Mouse (Mus musculus): ENCODE results near the gene Bmp8a. TPM values are rescaled to one million over a fixed set of nuclear protein-coding genes. Genes with fewer than 3 reads are reported as not detected.
A peak's percentile ranks its signal among the peaks of the same experiment; 100 is the strongest.
"Not testable (repeated sequence)": the region's sequence is repeated elsewhere in the genome, so short reads cannot be mapped to it uniquely, and the experiment has no call there.

Bmp8a gene
- polyA plus RNA-seq, 1 experiment from 2014 or later: 0.51 TPM

DNA sequence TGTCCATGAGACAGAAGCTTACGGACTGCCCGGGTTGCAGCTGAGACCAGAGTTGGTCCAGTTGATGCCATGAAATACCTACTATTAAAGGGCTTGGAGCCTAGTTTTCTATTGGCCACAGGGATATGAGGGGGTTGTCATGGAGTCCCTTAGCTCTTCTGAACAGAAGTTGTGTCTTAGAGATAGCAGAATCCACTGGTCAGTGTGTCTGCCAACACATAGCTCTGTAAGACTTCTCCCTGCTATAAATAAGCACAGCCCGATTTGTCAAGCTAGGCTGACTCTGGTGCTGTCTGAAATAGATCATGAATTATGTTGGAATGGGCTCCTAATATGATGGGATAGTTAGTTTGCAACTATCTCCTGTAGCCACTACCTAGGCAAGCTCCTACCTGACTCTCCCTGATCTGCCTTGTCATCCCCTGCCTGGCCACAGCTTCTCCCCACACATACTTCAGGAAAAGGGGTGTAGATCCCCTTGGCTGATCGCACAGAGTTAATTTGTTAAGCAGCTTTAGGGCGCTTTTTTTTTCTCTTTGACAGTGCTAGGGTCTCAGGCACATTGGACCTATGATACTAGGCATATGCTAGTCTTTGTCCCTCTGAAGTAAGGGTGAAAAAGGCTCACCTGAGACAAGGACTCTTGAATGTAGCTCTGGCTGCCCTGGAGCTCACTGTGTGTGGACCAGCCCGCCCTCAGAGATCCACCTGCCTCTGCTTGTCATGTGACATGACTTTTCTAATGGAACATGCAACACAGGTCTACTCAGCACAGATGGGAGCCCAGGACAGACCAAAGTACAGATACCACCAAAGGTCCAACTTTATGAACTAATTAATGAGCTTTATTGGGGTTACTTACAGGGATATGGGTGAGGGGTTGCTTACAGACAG lies 58.1 kb downstream of the Bmp8a start:
- Histone ChIP-seq H3K9ac (replicated peaks) (0 out of 2 replicates have a peak overlapping the region, but pooled peaks have one; percentile 67), H3K4me1 (replicated peaks) (peaks cover 26% of the 10 kb centered on the region), H3K27me3 (no peaks in the 10 kb centered on the region), H3K4me3 (replicated peaks) (peak overlapping the region; percentile 54), H3K36me3 (peaks cover 51% of the 10 kb centered on the region), H3K9me3 (no peaks in the 10 kb centered on the region), H3K27ac (no peak overlapping the region), H3K4me2 (peak overlapping the region; percentile 89)
- ATAC-seq (ENCODE audit: insufficient number of reproducible peaks, insufficient read depth, low FRiP score, low TSS enrichment, low read depth): no peak
- WGBS: 76% methylated on average over 6 of the region's 6 CpGs

DNA sequence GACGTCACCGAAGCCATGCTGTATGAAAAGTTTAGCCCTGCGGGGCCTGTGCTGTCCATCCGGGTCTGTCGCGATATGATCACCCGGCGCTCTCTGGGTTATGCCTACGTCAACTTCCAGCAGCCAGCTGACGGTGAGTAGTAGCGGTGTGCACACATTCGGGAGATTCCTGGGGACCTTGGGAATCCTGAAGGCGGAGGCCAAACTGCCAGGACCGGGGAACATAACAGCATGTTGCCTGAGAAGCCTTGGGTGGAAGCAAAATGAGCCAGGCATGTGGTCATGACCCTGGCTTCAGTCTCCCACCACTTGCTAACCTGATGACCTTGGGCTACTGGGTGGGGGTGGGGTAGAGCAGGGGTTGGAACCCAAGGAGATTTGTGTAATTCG lies 59.4 kb downstream of the Bmp8a start:
- 0 out of 2 replicates have a peak overlapping the region, but pooled peaks have one; percentile 19 for H3K27ac ChIP-seq
- not testable (repeated sequence) for ATAC-seq (ENCODE audit: insufficient number of reproducible peaks, insufficient read depth, low FRiP score, low TSS enrichment, low read depth); H3K9me3 ChIP-seq; H3K27me3 ChIP-seq
- H3K4me1 ChIP-seq (replicated peaks): peaks cover 26% of the 10 kb centered on the region
- H3K4me3 ChIP-seq (replicated peaks): peak overlapping the region; percentile 54
- peak overlapping the region; percentile 67 for H3K9ac ChIP-seq (replicated peaks)
- 0% methylated on average over 13 of the region's 15 CpGs for WGBS
- H3K36me3 ChIP-seq: peaks cover 38% of the 10 kb centered on the region
- peak overlapping the region; percentile 89 for H3K4me2 ChIP-seq

DNA sequence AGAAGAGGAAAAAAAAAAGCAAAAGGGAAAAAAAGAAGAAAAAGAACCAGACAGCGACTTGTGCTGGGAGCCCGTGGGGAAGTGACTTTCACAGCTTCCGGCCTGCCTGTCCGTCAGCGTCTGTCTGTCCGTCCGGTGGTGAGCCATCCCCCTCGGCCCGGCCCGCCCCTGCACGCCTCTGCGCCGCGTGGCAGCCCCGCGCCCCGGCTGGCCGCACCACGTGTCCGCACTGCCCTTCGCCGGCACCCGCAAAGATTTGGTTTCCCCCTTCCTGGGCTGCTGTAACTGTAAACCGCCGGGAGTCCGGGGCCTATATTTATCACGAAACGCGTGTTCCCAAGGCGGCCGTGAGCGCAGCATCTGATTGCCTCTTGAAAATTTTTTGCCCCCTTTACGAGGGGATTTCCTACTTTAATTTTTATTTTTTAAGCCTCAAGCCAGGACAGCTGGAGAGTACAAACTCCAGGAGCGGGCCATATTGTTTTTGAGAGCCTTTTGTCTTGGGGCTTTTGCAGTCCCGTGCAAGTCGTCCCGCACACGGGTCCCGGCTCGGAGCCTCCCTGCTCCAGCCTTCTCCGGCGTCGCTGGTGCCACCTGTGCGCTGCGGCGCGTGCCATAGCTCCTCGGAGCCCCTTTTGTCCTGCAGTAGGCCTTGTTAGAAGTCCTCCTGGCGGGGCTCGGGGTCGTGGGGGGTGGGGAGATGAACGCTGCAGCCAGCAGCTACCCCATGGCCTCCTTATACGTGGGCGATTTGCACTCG lies 60.0 kb downstream of the Bmp8a start:
- H3K9ac ChIP-seq (replicated peaks): peak overlapping the region; percentile 67
- peak overlapping the region; percentile 89 for H3K4me2 ChIP-seq
- WGBS: under 1% methylated on average over 48 of the region's 55 CpGs
- H3K4me1 ChIP-seq (replicated peaks): peaks cover 26% of the 10 kb centered on the region
- H3K27ac ChIP-seq: 0 out of 2 replicates have a peak overlapping the region, but pooled peaks have one; percentile 53
- peak overlapping the region; percentile 54 for H3K4me3 ChIP-seq (replicated peaks)
- H3K27me3 ChIP-seq; H3K9me3 ChIP-seq; ATAC-seq (ENCODE audit: insufficient number of reproducible peaks, insufficient read depth, low FRiP score, low TSS enrichment, low read depth): not testable (repeated sequence)
- H3K36me3 ChIP-seq: peaks cover 32% of the 10 kb centered on the region

DNA sequence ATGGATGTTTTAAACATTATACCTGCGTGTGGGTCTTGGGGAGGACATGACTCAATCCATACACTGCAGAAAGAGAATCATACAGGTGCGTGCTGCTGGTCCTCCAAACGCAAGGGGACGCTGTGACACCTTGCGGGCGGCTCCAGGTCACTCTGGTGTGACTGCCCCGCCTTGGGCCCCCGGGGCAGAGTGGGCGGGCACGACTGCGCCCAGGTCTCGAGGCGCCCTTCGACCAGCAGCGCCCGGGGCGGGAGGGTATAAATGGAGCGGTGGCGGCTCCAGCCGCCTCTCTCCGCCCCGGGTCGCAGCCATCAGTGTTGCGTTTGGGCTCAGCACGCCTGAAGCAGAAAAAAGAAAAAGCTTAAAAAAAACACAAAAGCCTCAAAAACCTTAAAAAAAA lies 60.6 kb downstream of the Bmp8a start:
- under 1% methylated on average over 25 of the region's 25 CpGs for WGBS
- no peak overlapping the region; the same call in 1 of the 2 replicates for H3K9ac ChIP-seq (replicated peaks)
- peak overlapping the region; percentile 54 for H3K4me3 ChIP-seq (replicated peaks)
- H3K36me3 ChIP-seq: peaks cover 26% of the 10 kb centered on the region
- H3K9me3 ChIP-seq: no peaks in the 10 kb centered on the region
- H3K27ac ChIP-seq: peak overlapping the region; percentile 56; the same call in 1 of the 2 replicates
- peak overlapping the region; percentile 89 for H3K4me2 ChIP-seq
- ATAC-seq (ENCODE audit: insufficient number of reproducible peaks, insufficient read depth, low FRiP score, low TSS enrichment, low read depth): peak; percentile 93
- H3K4me1 ChIP-seq (replicated peaks): peaks cover 26% of the 10 kb centered on the region
- H3K27me3 ChIP-seq: no peaks in the 10 kb centered on the region

DNA sequence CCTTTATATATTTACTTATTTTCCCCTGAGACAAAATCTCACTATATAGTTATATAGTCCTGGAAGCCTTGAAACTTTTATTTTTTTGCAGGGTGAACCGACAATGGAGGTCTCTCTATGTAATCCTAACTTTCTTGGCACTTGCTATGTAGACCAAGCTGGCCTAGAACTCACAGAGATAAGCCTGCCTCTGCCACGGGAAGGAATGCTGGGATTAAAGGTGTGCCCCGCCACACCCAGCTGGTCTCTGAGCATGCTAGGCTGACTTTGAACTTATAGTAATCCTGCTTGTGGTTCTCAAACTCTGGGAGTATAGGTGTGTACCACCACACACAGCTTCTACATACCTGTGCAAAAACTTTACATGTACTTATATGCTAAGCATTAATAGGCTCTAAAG lies 62.9 kb downstream of the Bmp8a start:
- Histone ChIP-seq H3K4me1 (replicated peaks) (peaks cover 14% of the 10 kb centered on the region), H3K4me2 (no peak overlapping the region), H3K9ac (replicated peaks) (no peak overlapping the region), H3K36me3 (peaks cover 3% of the 10 kb centered on the region), H3K4me3 (replicated peaks) (no peak overlapping the region), H3K9me3 (no peaks in the 10 kb centered on the region), H3K27me3 (no peaks in the 10 kb centered on the region), H3K27ac (no peak overlapping the region)
- WGBS: 66% methylated on average over 3 of the region's 3 CpGs
- no peak for ATAC-seq (ENCODE audit: insufficient number of reproducible peaks, insufficient read depth, low FRiP score, low TSS enrichment, low read depth)

DNA sequence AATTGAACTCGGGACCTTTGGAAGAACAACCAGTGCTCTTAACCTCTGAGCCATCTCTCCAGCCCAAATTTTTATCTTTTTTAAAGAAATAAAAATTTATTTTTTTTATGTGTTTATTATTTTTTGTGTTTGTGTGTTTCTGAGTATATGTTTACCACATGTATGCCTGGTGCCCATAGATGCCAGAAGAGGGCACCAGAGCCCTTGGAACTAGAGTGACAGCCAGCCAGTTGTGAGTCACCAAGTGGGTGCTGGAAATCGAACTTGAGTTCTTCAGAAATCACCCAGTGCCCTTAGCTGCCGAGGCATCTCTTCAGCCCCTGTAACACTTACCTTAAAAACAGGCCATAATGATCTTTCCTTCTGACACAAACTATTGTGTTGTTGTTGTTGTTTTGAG lies 72.0 kb downstream of the Bmp8a start:
- 87% methylated on average over 3 of the region's 3 CpGs for WGBS
- H3K27ac ChIP-seq: no peak overlapping the region
- no peak overlapping the region for H3K9ac ChIP-seq (replicated peaks)
- no peaks in the 10 kb centered on the region for H3K27me3 ChIP-seq
- no peaks in the 10 kb centered on the region for H3K36me3 ChIP-seq
- no peaks in the 10 kb centered on the region for H3K9me3 ChIP-seq
- no peaks in the 10 kb centered on the region for H3K4me1 ChIP-seq (replicated peaks)
- H3K4me2 ChIP-seq: no peak overlapping the region
- ATAC-seq (ENCODE audit: insufficient number of reproducible peaks, insufficient read depth, low FRiP score, low TSS enrichment, low read depth): no peak
- H3K4me3 ChIP-seq (replicated peaks): no peak overlapping the region

Other genes starting within 250 kb of the Bmp8a start
- gene Bmp8b, start 238.1 kb downstream of the Bmp8a start, polyA plus RNA-seq (2016; fragmentation: Nextera tagmentation; extraction: Ambion mirVana): 0.19 and 0.68 TPM in 2 replicates
- not detected in 2 replicates for gene Oxct2b, start 227.0 kb downstream of the Bmp8a start, polyA plus RNA-seq (2016; fragmentation: Nextera tagmentation; extraction: Ambion mirVana)
- gene Ppie, start 203.3 kb downstream of the Bmp8a start, polyA plus RNA-seq (2016; fragmentation: Nextera tagmentation; extraction: Ambion mirVana): 114 and 117 TPM in 2 replicates
- gene Hpcal4, start 160.0 kb downstream of the Bmp8a start, polyA plus RNA-seq (2016; fragmentation: Nextera tagmentation; extraction: Ambion mirVana): 0.10 and 0.73 TPM in 2 replicates
- gene Nt5c1a, start 141.7 kb downstream of the Bmp8a start, polyA plus RNA-seq (2016; fragmentation: Nextera tagmentation; extraction: Ambion mirVana): not detected in 2 replicates
- gene Heyl, start 109.7 kb downstream of the Bmp8a start, polyA plus RNA-seq (2016; fragmentation: Nextera tagmentation; extraction: Ambion mirVana): 2.8 and 3.2 TPM in 2 replicates
- 39.9 and 41.7 TPM in 2 replicates for gene Pabpc4, start 80.9 kb downstream of the Bmp8a start, polyA plus RNA-seq (2016; fragmentation: Nextera tagmentation; extraction: Ambion mirVana)
- not detected in 2 replicates for gene Oxct2a, start 19.6 kb downstream of the Bmp8a start, polyA plus RNA-seq (2016; fragmentation: Nextera tagmentation; extraction: Ambion mirVana)